Mouse (Mus musculus) telencephalon, adult 2 months (tissue): ENCODE results near the gene Kctd6.

ENCODE experiments used
- DNase-seq: peaks from one replicate; pipeline ENCODE4 v3.0.0-alpha.2; 2011; ENCODE audit warnings: low read depth, low spot score

Kctd6 gene

DNA sequence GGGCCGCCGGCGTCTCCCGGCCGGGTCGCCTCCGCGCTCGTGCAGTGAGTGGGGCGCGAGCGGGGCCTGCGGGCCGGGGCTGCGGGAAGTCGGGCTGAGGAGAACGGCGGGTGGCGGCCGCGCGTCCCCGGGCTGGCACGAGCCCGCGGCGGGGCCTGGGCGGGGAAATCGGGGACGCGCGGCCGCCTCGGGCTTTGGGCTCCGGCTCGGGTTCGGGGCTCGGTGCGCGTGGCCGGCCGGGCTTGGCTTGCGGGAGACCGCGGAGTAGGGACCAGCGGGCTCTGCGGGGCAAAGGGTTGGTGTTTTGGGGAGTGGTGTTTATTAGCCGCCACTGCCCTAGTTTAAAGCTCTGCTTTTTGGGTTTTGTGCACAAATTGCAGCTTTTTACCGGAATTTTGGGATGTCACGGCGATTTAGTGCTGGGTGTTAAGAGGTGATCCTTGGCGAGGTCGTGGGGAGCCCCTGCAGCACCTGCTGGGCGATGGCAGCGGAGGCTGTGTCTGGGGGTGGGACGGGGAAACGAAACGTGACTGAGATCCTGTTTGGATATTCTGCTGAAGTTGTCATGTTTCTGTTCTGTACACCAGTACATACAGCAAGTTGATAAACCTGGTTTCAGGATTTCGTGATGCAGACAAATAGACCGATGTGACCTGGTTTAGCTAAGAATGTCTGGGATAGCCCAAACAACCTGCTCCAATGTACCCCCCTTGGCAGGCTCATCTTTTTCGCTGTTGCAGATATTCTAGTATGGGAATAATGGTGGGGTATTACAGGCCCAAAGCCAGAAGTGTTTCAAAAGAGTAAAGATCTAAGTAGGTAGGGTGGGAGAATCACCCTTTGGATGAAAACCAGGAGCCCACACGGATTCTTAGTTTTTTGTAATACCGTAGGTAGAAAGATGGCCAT lies 613 bp downstream of the Kctd6 start:
- no peak for DNase-seq

DNA sequence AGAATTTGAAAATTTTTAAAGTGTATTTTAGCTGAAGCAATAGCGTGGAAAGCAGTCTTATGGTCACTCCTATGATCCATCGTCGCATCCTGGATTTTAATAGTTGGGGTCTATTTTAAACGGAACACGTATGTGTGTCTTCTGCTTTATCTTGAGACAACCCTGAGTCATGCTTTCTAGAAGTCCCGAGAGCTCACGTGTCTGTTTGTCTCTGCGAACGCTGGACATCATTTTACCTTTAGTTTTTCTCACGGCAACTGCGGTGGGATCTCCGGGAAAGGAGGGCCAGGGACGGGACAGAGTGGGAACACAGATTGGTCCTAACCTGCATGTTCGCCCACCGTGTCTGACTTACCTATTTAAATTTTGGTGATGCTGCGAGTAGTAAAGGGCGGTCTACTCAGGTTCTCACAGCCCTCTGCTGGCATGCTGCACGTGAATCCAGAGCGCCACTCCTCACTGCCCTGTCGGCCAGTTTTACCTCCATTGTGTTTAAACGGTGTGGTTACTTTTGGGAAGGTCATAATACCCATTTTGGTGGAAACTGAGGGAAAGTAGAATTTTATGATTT lies 1.4 kb downstream of the Kctd6 start:
- no peak for DNase-seq

- DNase-seq = no peak
These were observed 2.2 kb downstream of the Kctd6 start for GRCm38 (mm10) chr14:8216100-8216499.

GRCm38 (mm10) chr14:8218238-8218637 lies 4.3 kb downstream of the Kctd6 start:
- DNase-seq = no peak

DNA sequence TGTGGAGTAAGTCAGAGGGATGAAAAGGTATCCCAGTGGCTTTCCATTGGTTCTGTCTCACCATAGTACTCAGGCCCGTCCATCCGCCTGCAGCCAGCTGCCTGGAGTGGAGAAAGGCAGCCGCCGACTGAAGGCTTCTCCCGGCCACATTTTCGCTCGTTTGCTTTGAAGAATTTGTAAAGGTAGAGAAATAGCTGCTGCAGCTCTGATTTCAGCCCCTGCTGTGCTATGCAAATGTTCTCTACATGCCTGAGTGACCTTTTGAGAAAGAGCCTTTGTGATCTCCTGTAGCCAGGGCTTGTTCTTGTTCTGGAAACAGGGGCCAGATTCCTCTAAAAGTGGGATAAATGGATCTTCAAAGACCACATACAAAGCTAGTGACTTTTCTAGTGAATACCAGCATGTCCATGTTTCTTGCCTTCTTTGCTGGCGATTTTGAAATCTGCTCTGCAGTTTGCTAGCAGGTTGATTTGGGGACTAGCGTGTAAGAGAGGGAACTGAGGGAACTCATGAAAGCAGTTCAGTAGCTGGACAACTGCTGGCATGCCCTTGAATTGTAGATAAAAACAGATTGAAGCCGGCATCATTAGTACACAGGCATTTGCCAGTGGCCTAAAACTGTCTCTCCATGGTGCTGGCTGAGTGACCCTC lies 4.9 kb downstream of the Kctd6 start:
- DNase-seq = no peak

DNA sequence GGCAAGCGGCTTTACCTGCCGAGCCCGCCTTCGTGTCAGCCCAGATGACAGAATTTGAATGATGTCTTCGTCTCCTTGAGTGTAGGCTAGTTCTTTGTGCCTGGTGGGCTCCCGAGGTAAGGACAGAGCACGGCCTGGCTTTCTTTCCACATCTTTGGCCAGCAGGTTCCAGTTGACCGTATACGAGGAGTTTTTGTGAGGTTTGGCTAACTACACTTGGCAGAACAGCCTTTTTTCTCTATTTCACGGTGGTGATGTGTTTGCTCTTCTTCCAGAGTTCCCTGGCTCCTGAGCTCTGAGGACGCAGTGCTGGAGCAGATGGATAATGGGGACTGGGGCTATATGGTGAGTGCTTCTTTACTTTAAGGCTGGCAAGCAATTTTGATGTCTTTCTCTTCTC lies 5.9 kb downstream of the Kctd6 start:
- DNase-seq = no peak

GRCm38 (mm10) chr14:8220306-8220705 lies 6.4 kb downstream of the Kctd6 start:
- DNase-seq = no peak

DNA sequence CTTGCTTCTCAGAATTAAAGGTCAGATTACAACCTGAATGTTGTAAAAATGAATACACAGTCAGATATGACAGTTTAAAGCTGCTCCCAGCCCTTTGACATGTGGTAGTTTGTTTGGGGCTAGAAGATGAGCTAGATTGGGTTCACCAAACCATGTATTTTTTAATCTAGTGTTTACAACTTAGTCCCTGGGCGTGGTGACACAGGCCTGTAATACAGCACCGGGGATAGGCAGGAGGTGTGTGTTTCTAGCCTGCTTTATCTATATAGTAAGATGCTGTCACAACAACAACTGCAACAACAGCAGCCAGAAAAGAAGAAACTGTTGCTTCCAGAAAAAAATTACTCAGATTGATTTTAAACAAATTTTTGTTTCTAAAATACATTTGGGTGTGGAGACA lies 7.0 kb downstream of the Kctd6 start:
- no peak for DNase-seq

DNA sequence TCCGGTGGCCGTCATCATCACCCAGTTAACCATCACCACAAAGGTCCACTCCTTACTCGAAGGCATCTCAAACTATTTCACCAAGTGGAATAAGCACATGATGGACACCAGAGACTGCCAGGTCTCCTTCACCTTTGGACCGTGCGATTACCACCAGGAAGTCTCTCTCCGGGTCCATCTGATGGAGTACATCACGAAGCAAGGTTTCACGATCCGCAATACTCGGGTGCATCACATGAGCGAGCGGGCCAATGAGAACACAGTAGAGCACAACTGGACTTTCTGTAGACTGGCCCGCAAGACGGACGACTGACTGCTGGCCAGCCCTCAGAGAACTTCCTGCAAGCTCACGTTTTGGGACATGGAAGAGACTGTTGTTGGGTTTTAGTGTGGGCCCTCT lies 8.6 kb downstream of the Kctd6 start:
- no peak for DNase-seq

DNA sequence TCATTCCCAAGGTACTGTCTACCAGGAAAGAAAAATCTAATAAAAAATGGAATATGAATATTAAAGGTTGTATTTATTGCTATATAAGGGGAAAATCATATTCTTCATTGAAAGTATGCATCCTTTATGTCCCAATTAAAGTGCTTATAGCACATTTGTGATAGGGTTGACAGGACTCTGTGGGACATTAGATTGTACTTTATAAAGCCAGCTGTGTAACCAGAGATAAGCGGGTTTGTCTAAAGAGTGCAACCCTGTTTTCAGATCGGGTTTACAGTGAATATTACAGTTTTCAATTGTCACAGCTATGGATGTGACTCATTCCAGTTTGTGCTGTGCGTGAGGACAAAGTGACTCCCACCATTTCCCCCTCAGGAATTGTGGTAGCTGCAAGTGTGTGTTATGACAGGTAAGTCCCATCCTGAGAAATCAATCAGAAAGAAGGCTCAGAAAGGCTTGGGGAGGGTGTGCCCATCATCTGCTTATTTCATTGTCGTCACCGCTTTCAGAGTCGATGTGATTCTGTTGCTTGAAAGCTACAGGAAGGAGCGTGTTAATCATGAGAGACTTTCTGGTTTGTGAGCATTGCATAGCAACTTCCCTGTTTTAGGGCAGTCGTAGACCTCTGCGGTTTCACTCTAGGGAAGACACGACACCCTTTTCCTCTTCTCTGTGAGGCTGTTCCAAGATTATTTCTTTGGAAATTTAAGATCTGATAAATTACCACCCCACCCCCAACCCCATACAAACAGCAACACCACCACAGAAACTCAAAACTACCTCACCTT lies 9.8 kb downstream of the Kctd6 start:
- no peak for DNase-seq

DNA sequence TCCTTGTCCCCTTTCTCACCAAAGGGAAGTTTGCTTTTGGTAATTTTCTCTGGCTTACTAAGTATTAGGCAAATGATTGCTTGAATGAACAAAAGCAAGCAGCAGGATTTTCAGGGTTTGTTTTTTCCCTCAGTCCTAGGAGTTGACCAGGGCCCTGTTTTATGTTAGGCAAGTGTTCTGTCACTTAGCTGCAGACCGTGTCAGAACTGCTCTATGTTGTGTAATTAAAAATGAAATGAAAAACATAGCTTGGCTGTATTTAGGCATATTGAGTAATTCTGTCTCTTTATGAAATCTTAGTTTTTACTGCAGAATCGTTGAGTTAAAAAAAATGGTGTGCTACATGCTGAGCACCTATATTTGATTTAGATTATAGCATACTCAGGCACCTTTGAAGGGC lies 10.9 kb downstream of the Kctd6 start:
- no peak for DNase-seq

DNA sequence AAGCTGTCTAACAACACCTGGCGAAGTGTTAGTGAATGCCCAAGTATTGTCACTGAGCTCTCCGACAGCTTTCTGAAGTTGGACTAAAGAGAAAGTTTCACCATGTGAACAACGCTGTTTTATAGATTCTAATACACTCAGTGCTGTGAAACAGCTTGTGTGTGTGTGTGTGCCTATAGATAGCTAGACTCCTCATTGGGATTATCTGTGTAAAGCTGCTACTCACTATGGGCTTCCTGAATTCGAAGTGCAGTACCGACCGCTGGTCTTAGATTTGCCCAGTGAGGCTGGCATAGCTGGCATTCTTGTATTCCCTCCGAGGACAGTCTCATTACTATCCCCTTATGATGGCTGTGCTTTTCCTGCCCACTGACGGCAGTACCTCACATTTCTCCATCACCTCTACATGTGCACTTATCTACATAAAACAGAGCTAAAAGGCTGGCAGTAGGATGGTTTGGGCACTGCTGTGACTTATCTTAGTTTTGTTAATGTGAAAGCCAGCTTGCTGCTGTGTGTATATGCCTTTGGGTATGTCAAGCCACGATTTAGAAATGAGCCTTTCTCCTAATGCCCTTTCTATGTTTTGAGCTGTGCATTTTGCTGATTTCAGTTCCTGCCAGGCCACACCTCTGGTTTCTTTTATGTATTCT lies 15.6 kb downstream of the Kctd6 start:
- no peak for DNase-seq

DNA sequence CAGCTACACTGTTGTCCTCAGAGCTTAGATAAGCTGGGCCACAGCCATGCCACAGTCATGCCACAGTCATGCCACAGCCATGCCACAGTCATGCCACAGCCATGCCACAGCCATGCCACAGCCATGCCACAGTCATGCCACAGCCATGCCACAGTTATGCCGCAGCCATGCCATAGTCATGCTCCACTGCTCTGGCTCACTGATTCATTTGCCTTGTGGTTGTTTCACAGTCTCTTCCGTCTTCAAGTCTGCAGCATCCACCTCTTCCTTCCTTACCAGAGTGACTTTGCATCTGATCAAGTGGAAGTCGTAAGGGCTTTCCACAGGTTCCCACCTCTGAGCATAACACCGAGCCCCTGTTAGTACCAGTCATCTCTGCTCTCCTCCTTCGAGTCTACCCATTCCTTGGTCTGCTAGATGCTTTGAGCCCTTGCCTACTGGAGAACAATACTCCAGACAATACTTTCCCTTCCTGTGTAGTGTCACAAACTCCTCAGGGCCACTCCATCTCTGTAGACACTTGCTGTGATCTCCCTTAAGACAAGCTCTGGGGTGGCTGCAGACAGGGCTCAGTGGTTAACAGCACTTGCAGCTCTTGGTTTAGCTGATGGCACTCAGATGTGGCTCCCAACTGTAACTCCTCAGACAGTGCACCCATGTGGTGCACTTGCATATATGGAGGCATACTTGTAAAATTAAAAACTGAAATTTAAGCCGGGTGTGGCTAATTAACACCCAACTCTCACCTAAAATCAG lies 18.4 kb downstream of the Kctd6 start:
- DNase-seq = no peak

- DNase-seq = no peak
These were observed 19.3 kb downstream of the Kctd6 start for GRCm38 (mm10) chr14:8233252-8233651.

- no peak for DNase-seq
These were observed 27.9 kb downstream of the Kctd6 start for GRCm38 (mm10) chr14:8241816-8242215.

- no peak for DNase-seq
These were observed 28.5 kb downstream of the Kctd6 start for GRCm38 (mm10) chr14:8242388-8242920.

DNA sequence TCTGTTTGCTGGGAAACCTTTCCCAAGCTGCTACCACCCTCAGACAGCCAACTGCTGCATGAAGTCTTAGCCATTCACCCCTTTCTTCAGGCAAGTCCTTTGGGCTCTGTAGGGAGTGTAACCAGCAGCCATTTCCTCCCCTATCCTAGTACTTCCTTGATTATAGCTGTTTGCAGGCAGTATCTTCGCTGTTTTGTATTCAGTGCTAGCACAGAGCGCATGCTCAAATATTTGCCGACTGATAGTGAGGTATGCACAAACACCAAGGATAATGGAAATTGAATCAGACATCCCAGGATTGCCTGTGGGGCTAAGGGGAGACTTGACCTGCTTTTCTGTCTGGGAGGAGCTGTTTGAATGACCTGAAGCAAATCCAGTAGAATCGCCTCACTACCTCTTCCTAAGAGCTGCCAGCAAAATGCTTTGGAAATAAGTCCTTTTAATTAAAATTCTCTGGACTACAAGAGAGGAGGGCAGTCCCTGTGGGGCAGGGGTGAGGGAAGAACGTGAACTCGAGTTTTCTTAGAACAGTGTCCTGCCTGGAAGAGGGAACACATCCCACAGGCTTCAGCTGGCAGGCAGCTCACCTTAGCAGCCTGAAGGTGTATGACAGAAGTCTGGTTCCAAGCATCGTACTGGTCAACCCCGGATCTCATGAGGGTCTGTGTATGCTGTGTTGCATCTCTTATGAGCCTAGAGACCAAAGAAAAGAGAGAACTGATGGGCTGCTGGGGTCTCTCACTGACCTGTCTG lies 29.4 kb downstream of the Kctd6 start:
- no peak for DNase-seq

DNA sequence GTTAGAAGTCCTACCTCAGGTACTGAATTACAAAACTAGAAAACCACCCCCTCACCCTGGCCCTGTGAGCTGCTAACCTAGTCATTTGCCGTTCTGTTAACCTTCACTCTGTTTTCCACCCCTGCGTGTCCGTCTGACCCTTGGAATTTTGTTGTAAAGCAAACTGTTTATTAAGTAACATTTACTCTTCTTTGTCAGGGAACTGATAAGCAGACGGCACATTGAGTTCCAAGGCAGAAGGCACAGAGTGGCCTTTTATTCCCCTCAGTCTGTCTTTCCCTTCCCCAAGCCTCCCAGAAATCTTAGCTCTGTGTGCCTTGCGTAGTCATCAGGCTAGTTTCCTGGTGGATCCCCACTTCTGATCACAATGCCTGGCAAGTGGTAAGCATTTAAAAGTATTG lies 30.3 kb downstream of the Kctd6 start:
- DNase-seq = no peak

DNA sequence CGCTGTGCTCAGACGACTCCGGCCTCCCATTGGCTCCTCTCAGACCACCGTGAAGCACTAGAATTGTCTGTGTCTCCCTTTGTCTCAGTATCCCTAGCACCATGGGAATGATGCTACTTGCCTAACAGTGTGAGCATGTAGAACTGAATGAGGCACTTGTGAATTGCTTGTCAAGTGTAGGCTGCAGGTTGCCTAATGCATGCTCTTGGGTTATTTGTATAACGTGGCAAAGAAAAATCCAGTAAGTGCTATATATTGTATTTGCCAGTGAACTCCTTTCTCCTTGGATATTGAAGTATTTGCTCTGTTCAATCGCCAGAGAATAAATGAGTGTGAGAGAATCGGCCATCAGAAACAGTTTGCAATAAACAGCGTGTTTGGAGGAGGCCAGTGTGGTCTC lies 32.9 kb downstream of the Kctd6 start:
- DNase-seq = no peak

- DNase-seq = peak; percentile 52
These were observed 35.3 kb downstream of the Kctd6 start for GRCm38 (mm10) chr14:8249206-8249605.
